Mouse (Mus musculus) heart, adult 8-10 months (tissue): Measurements from ENCODE around the gene Ttyh2. TPM values are rescaled to one million over a fixed set of nuclear protein-coding genes. Genes with fewer than 3 reads are reported as not detected.

Source experiments
- DNase-seq: peaks from one replicate; pipeline ENCODE4 v3.0.0; 2022; ENCODE audit warnings: low spot score
- total RNA-seq, 4 experiments: library from RNA; stranded (reverse); gene quantifications; 2 replicates each; pipeline ENCODE4 v1.2.4; 2022

The Ttyh2 gene
- total RNA-seq, 4 experiments from 2014 or later: 3.0 to 4.6 (median 3.4) TPM

GRCm38 (mm10) chr11:114747564-114748138 lies 72.4 kb downstream of the Ttyh2 start:
- DNase-seq: no peak

DNA sequence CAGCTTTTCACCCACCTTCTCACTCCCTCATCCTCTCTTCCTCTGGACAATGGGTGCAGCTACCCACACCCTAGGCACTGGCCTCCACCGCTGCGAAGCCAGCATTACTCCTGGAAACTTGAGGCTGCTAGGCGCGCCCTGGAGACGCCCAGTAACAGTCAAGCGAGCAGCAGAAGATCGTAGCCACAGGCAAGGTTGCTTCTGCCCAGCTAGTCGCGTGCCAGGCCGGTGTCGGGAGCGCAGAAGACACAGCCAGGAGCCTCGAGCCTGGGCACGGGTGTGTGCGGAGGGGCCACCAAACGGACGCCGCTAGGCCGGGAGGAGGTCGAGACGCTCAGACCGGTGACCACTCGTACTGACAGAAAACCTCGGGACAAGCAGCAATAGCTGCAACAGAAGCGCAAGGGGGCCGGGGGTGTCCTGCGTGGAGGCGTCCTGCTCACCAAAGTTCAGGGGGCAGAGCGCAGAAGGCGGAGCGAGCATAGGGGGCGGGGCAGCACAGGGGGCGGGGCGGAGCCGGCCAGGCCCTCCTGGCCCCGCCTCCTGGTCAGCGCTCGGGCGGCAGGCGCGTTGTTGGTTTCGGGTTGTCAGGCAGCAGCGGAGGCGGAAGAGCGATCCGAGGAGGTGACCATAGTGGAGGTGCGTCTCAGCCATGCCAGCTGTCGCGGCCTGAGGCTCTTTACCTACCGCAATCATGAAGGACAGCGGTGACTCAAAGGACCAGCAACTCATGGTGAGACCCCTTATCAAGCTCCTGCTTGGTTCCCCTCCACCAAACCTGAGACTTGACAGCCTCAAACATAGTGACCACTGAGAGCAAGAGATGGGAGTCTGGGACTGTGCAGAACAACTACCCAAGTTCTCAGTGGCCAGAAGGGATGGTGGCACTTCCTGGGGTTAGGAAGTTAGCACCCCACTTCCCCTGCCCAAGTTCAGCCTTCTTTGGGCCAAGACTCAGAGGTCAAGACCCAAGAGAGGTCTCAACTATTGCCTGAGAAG lies 89.9 kb downstream of the Ttyh2 start, which contains the start of gene Kif19a:
Gene Kif19a, plus strand, starts transcription at position 569 of the 999 bp plus-strand sequence.
- DNase-seq: peak; percentile 8

DNA sequence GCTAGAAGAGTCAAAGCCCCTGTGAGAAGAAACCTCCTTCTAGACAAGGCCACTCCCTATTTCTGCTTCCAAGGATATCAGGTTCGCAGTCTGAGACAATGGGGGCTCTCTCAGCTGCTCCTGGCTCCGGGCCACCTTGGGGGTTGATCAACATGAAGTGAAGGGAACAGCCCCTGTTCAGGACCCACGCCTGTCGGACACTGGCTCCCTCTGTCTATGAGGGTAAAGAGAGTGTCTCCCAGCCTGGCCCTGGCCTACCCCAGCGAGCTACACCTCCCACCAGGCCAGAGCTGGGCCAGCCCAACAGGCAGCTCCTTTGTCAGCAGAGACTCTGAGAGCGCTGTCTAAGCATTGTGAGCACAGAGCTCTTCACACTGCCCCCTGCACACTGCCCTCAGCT lies 94.7 kb downstream of the Ttyh2 start:
- DNase-seq: no peak

Other genes starting within 250 kb of the Ttyh2 start
- 100 to 1,000 TPM; 505 to 715 (median 618) TPM for gene Rpl38, start 6.9 kb upstream of the Ttyh2 start, total RNA-seq
- under 1 TPM in 1 of 4 experiments, not detected in 3; 0.47 TPM for gene Dnaic2, start 52.0 kb downstream of the Ttyh2 start, total RNA-seq
- gene Kif19a, start 90.0 kb downstream of the Ttyh2 start, total RNA-seq: under 1 TPM; 0.25 to 0.80 (median 0.42) TPM
- gene Btbd17, start 120.5 kb downstream of the Ttyh2 start, total RNA-seq: not detected
- gene Gpr142, start 123.5 kb downstream of the Ttyh2 start, total RNA-seq: not detected
- 1 to 10 TPM; 7.3 to 9.6 (median 9.1) TPM for gene Gprc5c, start 175.7 kb downstream of the Ttyh2 start, total RNA-seq
- gene Cd300a, start 214.6 kb downstream of the Ttyh2 start, total RNA-seq: 1 to 10 TPM in 1 of 4 experiments, under 1 TPM in 3; 0.38 to 1.6 (median 0.86) TPM